Mouse (Mus musculus) cortical plate, adult 2 months (tissue): Measurements from ENCODE around the gene Fbxo3.

Experiments used
- CTCF ChIP-seq: fragments of 200-500 bp; IDR thresholded peaks from 2 replicates; pipeline ENCODE4 v1.5.1; 2011; ENCODE audit warnings: mild to moderate bottlenecking, control low read depth, low read length; ENCODE audit not compliant: insufficient read depth; ENCODE audit errors: extremely low read depth
- POLR2A ChIP-seq: fragments of 200-500 bp; IDR thresholded peaks from 2 replicates; pipeline ENCODE4 v1.6.1; 2011; ENCODE audit warnings: mild to moderate bottlenecking, low read length, control low read depth; ENCODE audit not compliant: insufficient read depth; ENCODE audit errors: extremely low read depth

GRCm38 (mm10) chr2:104042766-104043165 lies 15.2 kb downstream of the Fbxo3 start:
- TF ChIP-seq POLR2A = no peak
- TF ChIP-seq CTCF = no peak
